Mouse (Mus musculus): ENCODE measurements around the gene Srrt. TPM values are rescaled to one million over a fixed set of nuclear protein-coding genes. Genes with fewer than 3 reads are reported as not detected.

The Srrt gene
- polyA plus RNA-seq, 1 experiment: 109 TPM

DNA sequence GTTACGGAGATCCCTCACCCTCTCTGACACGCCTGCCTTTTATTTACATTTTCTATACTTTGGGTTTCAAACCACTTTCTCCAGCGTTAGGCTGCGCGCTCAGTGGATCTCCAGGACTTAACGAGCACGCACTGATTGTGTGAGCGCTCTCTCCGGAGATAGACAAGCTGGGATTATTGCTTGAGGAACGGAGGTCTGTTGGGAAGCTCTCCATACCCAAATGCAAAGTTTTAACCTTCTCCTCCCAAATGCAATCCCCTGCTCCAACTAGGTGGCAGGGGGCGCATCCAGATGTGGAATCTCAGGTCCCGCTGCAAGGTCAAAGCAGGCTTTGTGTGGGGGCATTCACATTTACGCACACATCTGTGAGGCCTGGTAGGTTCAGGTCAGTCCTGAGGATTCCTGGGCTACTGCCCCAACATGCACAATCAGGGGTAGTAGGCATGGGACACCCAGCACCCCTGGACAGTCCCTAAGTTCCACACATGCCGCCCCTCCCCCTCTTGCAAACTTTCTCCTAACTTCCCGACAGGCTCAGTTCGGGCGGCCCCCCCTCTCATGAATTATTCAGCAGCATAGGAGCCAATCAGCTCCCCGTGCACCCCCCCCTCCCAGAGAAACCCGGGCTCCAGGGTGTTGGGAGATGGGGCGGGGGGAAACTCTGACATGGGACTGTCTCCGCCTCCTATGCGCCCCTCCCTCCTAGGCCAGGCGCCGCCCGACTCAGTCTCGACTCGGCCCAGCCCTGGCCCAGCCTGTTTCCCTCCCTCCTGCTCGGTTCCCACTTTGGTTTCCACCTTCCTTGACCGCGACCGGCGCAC lies 42.1 kb upstream of the Srrt start, which contains the start of gene Ephb4:
Gene Ephb4, plus strand, starts transcription at position 726 of the 821 bp plus-strand sequence.
- TF ChIP-seq POLR2A (IDR thresholded peaks at IDR 0.05; ENCODE audit: low read depth, low read length) (peak; percentile 84), CTCF (IDR thresholded peaks at IDR 0.05; ENCODE audit: extremely low read depth, insufficient read length, insufficient replicate concordance, low read depth, low read length) (no peak)
- H3K27ac ChIP-seq (ENCODE audit: insufficient read depth, low read depth, low read length): peak within 1 kb of the TSS; percentile 85

DNA sequence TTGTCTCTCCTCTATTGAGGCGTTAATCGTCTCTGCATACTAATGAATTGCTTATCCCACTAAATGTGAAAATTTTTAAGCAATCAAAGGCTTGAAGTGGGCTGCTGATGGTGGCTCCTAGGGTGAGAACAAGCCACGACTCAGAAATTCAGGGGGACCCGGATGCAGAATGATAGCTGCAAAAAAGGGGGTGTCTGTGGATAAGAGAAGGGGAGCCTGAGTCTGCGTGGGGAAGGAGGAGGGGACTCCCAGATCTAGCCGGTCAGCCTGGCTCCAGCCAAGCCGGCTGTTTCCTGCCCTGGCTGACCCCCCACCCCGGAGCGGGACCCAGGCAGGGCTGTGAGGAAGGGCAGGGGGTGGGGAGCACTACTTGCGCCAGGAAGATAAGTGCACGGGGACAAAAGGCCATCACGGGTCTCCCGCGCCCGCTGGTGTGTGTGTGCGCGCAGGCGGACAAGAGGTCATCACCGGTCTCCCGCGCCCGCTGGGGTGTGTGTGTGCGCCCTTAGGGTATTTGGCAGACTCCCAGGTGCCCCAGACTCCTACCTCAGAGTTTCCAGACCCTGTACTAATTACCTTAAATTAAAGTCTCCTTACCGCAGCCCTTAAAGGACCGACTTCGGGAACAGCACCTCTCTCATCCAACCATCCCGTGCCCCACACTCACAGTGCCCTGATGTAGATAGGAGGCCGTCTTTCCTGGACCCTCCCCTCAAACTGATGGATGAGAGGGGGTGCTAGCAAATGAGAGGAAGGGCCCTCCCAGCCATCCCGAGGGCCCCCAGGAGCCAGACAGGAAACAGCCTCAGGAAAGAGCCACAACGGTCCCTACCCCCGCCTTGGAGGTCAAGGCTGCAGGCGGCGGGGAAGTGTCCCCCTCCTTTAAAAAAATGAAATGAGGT lies 41.3 kb upstream of the Srrt start:
- Histone ChIP-seq H3K36me3 (ENCODE audit: control insufficient read depth, insufficient read depth, low read length) (no peaks in the 10 kb centered on the region), H3K4me1 (ENCODE audit: control insufficient read depth, insufficient read depth, insufficient read length, low read length) (peaks cover 18% of the 10 kb centered on the region), H3K27ac (ENCODE audit: insufficient read depth, low read depth, low read length) (peak overlapping the region; percentile 85), H3K27me3 (ENCODE audit: control insufficient read depth, insufficient read depth, low read length) (no peaks in the 10 kb centered on the region), H3K4me3 (ENCODE audit: low read depth, low read length) (peak overlapping the region; percentile 72)
- 2% methylated on average over 33 of the region's 33 CpGs for WGBS
- no peak for TF ChIP-seq POLR2A (IDR thresholded peaks at IDR 0.05; ENCODE audit: low read depth, low read length)

More for the DNA sequence above, 42.1 kb upstream of the Srrt start, which contains the start of gene Ephb4:
- Histone ChIP-seq H3K36me3 (ENCODE audit: control insufficient read depth, insufficient read depth, low read length) (peaks cover 5% of the 10 kb centered on the region; the same call in 1 of the 2 replicates), H3K4me3 (ENCODE audit: low read depth, low read length) (peak within 1 kb of the TSS; percentile 72), H3K27me3 (ENCODE audit: control insufficient read depth, insufficient read depth, low read length) (no peaks in the 10 kb centered on the region), H3K4me1 (ENCODE audit: control insufficient read depth, insufficient read depth, insufficient read length, low read length) (peaks cover 19% of the 10 kb centered on the region)
- under 1% methylated on average over 32 of the region's 32 CpGs for WGBS

DNA sequence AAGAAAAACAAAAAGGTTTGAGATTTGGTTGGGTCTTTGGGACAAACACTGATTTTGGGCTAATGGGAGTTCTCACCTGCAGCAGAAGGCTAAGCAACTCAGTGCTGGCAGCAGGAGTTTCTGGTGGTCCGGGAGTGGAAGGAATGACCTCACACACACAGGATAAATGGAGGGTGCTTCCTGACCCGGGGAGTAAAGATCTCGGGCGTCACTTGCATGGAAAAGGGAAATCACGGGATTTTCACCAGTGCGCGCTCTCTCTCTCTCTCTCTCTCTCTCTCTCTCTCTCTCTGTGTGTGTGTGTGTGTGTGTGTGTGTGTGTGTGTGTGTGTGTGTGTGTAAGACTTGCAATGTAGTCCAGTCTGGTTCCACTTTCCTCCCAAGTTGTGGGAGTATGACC lies 40.4 kb upstream of the Srrt start:
- H3K27ac ChIP-seq (ENCODE audit: insufficient read depth, low read depth, low read length): peak overlapping the region; percentile 57
- H3K4me1 ChIP-seq (ENCODE audit: control insufficient read depth, insufficient read depth, insufficient read length, low read length): peaks cover 18% of the 10 kb centered on the region
- TF ChIP-seq CTCF (IDR thresholded peaks at IDR 0.05; ENCODE audit: extremely low read depth, insufficient read length, insufficient replicate concordance, low read depth, low read length) (no peak), POLR2A (IDR thresholded peaks at IDR 0.05; ENCODE audit: low read depth, low read length) (no peak)
- H3K36me3 ChIP-seq (ENCODE audit: control insufficient read depth, insufficient read depth, low read length): no peaks in the 10 kb centered on the region
- no peaks in the 10 kb centered on the region for H3K27me3 ChIP-seq (ENCODE audit: control insufficient read depth, insufficient read depth, low read length)
- peak overlapping the region; percentile 15; the same call in 1 of the 2 replicates for H3K4me3 ChIP-seq (ENCODE audit: low read depth, low read length)
- 14% methylated on average over 7 of the region's 7 CpGs for WGBS

DNA sequence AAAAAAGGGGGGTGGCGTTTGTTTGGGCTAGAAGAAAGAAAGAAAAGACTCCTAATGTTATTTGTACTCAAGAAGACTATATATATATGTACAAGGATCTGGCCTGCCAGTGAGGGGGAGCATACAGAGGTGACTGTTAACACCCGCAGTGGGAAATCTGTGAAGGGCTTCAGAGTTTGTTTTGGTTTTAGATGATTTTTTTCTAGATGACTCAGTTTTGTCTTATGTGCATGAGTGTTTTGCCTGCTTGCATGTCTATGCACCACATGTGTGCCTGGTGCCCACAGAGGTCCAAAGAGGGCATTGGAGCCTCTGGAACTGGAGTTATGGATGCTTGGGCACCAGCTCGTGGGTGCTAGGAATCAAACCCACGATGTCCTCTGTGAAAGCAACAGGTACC lies 39.5 kb upstream of the Srrt start:
- Histone ChIP-seq H3K4me1 (ENCODE audit: control insufficient read depth, insufficient read depth, insufficient read length, low read length) (peaks cover 13% of the 10 kb centered on the region), H3K27me3 (ENCODE audit: control insufficient read depth, insufficient read depth, low read length) (no peaks in the 10 kb centered on the region), H3K27ac (ENCODE audit: insufficient read depth, low read depth, low read length) (peak overlapping the region; percentile 38; the same call in 1 of the 2 replicates), H3K4me3 (ENCODE audit: low read depth, low read length) (no peak overlapping the region), H3K36me3 (ENCODE audit: control insufficient read depth, insufficient read depth, low read length) (no peaks in the 10 kb centered on the region)
- TF ChIP-seq POLR2A (IDR thresholded peaks at IDR 0.05; ENCODE audit: low read depth, low read length) (no peak), CTCF (IDR thresholded peaks at IDR 0.05; ENCODE audit: extremely low read depth, insufficient read length, insufficient replicate concordance, low read depth, low read length) (no peak)
- WGBS: 47% methylated on average over 4 of the region's 4 CpGs

DNA sequence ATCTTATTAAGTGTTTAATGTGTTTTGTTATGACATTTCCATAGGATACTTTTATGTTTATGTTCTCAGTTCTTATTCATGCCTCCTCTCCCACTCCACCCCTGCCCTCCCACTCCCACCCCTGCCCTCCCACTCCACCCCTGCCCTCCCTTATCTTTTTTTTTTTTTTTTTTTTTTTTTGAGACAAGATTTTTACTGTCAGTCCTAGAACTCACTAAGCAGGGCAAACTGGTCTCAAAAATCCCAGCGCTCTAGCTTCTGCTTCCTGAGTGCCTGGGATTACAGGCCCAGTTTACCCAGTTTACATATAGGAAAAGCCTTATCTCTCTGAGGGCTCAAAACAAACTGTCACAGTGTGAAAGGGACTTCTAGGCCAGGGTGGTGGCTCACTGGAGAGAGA lies 38.9 kb upstream of the Srrt start:
- 39% methylated on average over 1 of the region's 1 CpGs for WGBS
- Histone ChIP-seq H3K4me1 (ENCODE audit: control insufficient read depth, insufficient read depth, insufficient read length, low read length) (peaks cover 10% of the 10 kb centered on the region), H3K36me3 (ENCODE audit: control insufficient read depth, insufficient read depth, low read length) (no peaks in the 10 kb centered on the region), H3K27ac (ENCODE audit: insufficient read depth, low read depth, low read length) (peak overlapping the region; percentile 84), H3K27me3 (ENCODE audit: control insufficient read depth, insufficient read depth, low read length) (no peaks in the 10 kb centered on the region), H3K4me3 (ENCODE audit: low read depth, low read length) (no peak overlapping the region)
- no peak for TF ChIP-seq POLR2A (IDR thresholded peaks at IDR 0.05; ENCODE audit: low read depth, low read length)
- no peak for TF ChIP-seq CTCF (IDR thresholded peaks at IDR 0.05; ENCODE audit: extremely low read depth, insufficient read length, insufficient replicate concordance, low read depth, low read length)

DNA sequence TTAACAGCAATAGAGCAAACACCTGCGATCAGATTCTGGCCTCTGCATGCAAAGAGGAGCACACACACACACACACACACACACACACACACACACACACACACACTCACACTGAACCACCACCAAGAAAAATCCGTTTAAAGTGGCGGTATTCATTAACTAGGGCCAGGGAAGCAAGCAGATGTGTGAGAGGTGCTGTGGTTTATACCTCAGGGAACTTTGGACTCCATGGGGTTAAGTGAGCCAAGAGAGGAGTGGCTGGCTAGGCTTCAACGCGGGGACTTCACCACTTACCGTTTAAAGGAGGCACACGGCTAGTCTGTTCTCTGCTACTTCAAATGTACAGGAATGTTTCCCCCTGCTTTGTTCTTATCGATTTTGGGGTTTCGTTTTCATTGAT lies 38.3 kb upstream of the Srrt start:
- Histone ChIP-seq H3K27ac (ENCODE audit: insufficient read depth, low read depth, low read length) (peak overlapping the region; percentile 84), H3K4me1 (ENCODE audit: control insufficient read depth, insufficient read depth, insufficient read length, low read length) (peaks cover 10% of the 10 kb centered on the region), H3K36me3 (ENCODE audit: control insufficient read depth, insufficient read depth, low read length) (no peaks in the 10 kb centered on the region), H3K27me3 (ENCODE audit: control insufficient read depth, insufficient read depth, low read length) (no peaks in the 10 kb centered on the region), H3K4me3 (ENCODE audit: low read depth, low read length) (no peak overlapping the region)
- TF ChIP-seq CTCF (IDR thresholded peaks at IDR 0.05; ENCODE audit: extremely low read depth, insufficient read length, insufficient replicate concordance, low read depth, low read length) (no peak), POLR2A (IDR thresholded peaks at IDR 0.05; ENCODE audit: low read depth, low read length) (no peak)
- 3% methylated on average over 9 of the region's 9 CpGs for WGBS

DNA sequence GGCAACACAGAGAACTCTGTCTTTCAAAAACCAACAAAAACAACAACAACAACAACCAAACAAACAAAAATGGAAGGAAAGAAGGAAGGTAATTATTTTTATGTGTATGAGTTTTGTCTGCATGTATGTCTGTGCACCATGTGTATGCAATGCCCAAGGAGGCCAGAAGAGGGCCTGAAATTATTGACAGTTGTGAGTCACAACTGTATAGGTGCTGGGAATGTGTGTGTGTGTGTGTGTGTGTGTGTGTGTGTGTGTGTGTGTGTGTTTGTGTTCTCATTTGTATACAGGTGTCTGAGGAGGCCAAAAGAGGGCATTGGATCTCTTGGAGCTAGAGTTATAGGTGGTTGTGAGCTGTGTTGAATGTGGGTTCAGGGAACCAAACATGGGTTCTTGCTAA lies 36.4 kb upstream of the Srrt start:
- Histone ChIP-seq H3K36me3 (ENCODE audit: control insufficient read depth, insufficient read depth, low read length) (no peaks in the 10 kb centered on the region), H3K27ac (ENCODE audit: insufficient read depth, low read depth, low read length) (no peak overlapping the region), H3K27me3 (ENCODE audit: control insufficient read depth, insufficient read depth, low read length) (no peaks in the 10 kb centered on the region), H3K4me1 (ENCODE audit: control insufficient read depth, insufficient read depth, insufficient read length, low read length) (peaks cover 14% of the 10 kb centered on the region), H3K4me3 (ENCODE audit: low read depth, low read length) (no peak overlapping the region)
- TF ChIP-seq POLR2A (IDR thresholded peaks at IDR 0.05; ENCODE audit: low read depth, low read length) (no peak), CTCF (IDR thresholded peaks at IDR 0.05; ENCODE audit: extremely low read depth, insufficient read length, insufficient replicate concordance, low read depth, low read length) (no peak)
